Mouse (Mus musculus): ENCODE data around the gene Bivm.

DNA sequence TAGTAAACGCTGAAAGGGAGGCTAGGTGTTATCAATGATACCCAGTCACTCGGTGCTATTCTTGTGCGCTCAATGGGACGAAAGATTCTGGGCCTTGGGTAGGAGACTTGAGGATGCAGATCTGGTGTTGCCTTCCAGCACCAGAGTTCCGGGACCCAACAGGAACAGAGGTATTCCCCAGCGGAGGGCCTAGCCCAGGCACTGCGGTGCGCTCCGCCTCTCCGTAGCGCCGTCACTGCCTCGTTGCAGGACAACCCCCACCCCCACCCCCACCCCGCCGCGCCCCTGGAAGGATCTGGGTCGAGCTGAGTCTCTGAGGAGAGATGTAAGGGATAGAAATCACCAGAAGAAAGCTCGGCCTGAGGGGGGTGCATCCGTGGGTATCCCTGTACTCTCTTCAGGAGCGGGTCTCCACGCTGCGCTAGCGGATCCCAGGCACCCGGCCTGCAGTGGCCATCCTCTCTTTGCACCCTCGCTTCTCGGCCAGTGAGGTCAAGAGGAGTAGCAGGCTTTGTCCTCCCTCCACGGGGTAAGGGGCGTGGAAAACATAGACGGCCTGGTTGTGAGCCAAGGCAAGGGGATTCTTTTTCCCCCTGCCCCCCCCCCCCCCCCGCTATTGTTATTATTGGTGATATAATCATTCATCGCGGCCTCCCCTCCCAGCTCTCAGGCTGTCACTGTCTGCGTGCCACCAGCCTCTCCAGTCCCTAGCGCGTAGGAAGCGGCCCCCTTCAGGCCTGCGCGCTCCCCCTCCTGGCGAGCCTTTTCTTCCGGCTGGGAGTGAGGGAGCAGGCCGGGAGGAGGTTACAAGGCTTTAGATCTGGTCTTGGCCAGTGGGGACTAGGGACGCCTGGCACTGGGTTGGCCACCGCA, 680 bp downstream of the Bivm start:
- peak; percentile 53 for TF ChIP-seq POLR2A (IDR thresholded peaks at IDR 0.05; ENCODE audit: control insufficient read depth, low read depth, low read length)
- peak; percentile 10; the same call in 1 of the 2 replicates for TF ChIP-seq CTCF (IDR thresholded peaks at IDR 0.05; ENCODE audit: control insufficient read depth, insufficient read depth, insufficient replicate concordance, low read depth, low read length)
